37 mouse cellular contexts compared by ENCODE assay signal in genomic region chr16:55260862-55261574, GRCm38 (mm10). TPM values are rescaled to one million over a fixed set of nuclear protein-coding genes. Genes with fewer than 3 reads are reported as not detected.
DNase-seq lines count a peak whose midpoint lies in the region; ATAC-seq and TF ChIP-seq lines count a peak whose summit lies in the region.
"Had no signal": no experiment of that assay in that cellular context is flagged by ENCODE, and none has a peak within 500 bp of the region (broad histone marks: within the 10 kb centered on the region; RNA-seq: fewer than 3 reads in every experiment).

No protein-coding gene starts in this region.

- peak; percentile 76 for DNase-seq in embryonic facial prominence, embryonic 11.5 days (ENCODE audit: low spot score)
- no peak for DNase-seq in embryonic facial prominence, embryonic 10.5 days (ENCODE audit: low spot score)
- DNase-seq in Muller cell, postnatal 12 days (ENCODE audit: inconsistent ontology term), result peak; percentile 25
- peak; percentile 84 for DNase-seq in hindlimb bud, embryonic 11.5 days (ENCODE audit: extremely low spot score, low read depth, low spot score)
- DNase-seq in limb, embryonic 14.5 days (ENCODE audit: low spot score), result no peak
- no peak for DNase-seq in left cerebral cortex, adult 9 months (ENCODE audit: low spot score in 2 of 2)
- DNase-seq in cerebellum, adult 9-10 months, result no peak
- DNase-seq: adrenal gland, postnatal 14 days; cerebellum, adult 11 months; cerebellum, postnatal 10 days; forebrain, postnatal 0 days; gastrocnemius, adult 2 months; gastrocnemius, postnatal 36 days; heart, adult 18-20 months; heart, postnatal 4 days; kidney, adult 8-10 months; layer of hippocampus, adult 9-11 months; lung, postnatal 4 days; midbrain, embryonic 14.5 days; right cerebral cortex, adult 18-20 months; right cerebral cortex, postnatal 4 days; thymus, adult 18-20 months; thymus, postnatal 25 days had no signal

- no peaks in the 10 kb centered on the region for H3K9me3 ChIP-seq in embryonic facial prominence, embryonic 11.5 days (replicated peaks; ENCODE audit: control insufficient read depth, low read length)
- no peaks in the 10 kb centered on the region for H3K9me3 ChIP-seq in embryonic facial prominence, embryonic 10.5 days
- H3K9me3 ChIP-seq in limb, embryonic 14.5 days (ENCODE audit: control insufficient read depth, low read length), result no peaks in the 10 kb centered on the region
- H3K9me3 ChIP-seq: embryonic facial prominence, embryonic 15.5 days; forebrain, embryonic 12.5 days; megakaryocyte, embryonic 14.5 days; neural tube, embryonic 15.5 days had no signal

- H3K4me1 ChIP-seq in embryonic facial prominence, embryonic 11.5 days (ENCODE audit: control insufficient read depth, insufficient read depth, low read length), result no peaks in the 10 kb centered on the region
- peaks cover 22% of the 10 kb centered on the region for H3K4me1 ChIP-seq in embryonic facial prominence, embryonic 10.5 days
- H3K4me1 ChIP-seq in limb, embryonic 14.5 days (ENCODE audit: control insufficient read depth, insufficient read depth, low read length), result peaks cover 6% of the 10 kb centered on the region
- H3K4me1 ChIP-seq: embryonic facial prominence, embryonic 15.5 days; megakaryocyte, embryonic 14.5 days; neural tube, embryonic 15.5 days had no signal

- no peak overlapping the region for H3K4me3 ChIP-seq in embryonic facial prominence, embryonic 11.5 days (ENCODE audit: low read depth, low read length)
- H3K4me3 ChIP-seq in embryonic facial prominence, embryonic 10.5 days, result no peak overlapping the region
- H3K4me3 ChIP-seq in limb, embryonic 14.5 days (replicated peaks; ENCODE audit: low read length), result no peak overlapping the region
- H3K4me3 ChIP-seq: embryonic facial prominence, embryonic 15.5 days; forebrain, embryonic 12.5 days; gastrocnemius, adult 2 months; megakaryocyte, embryonic 14.5 days; neural tube, embryonic 15.5 days had no signal

- H3K9ac ChIP-seq in embryonic facial prominence, embryonic 11.5 days (replicated peaks; ENCODE audit: low read length), result no peak overlapping the region
- H3K9ac ChIP-seq in limb, embryonic 14.5 days (ENCODE audit: low read depth, low read length, severe bottlenecking), result no peak overlapping the region
- H3K9ac ChIP-seq: embryonic facial prominence, embryonic 15.5 days; forebrain, embryonic 12.5 days; forebrain, postnatal 0 days; neural tube, embryonic 15.5 days had no signal

- no peak overlapping the region for H3K4me2 ChIP-seq in embryonic facial prominence, embryonic 11.5 days (ENCODE audit: low read depth, low read length)
- no peak overlapping the region for H3K4me2 ChIP-seq in limb, embryonic 14.5 days (replicated peaks; ENCODE audit: low read depth, low read length, severe bottlenecking)
- H3K4me2 ChIP-seq: embryonic facial prominence, embryonic 15.5 days; forebrain, embryonic 12.5 days; heart, embryonic 11.5 days; liver, embryonic 11.5 days; neural tube, embryonic 15.5 days had no signal

- TF ChIP-seq POLR2A in limb, embryonic 14.5 days (IDR thresholded peaks at IDR 0.05; ENCODE audit: borderline replicate concordance, extremely low read depth, insufficient read depth, insufficient read length), result no peak

- no peaks in the 10 kb centered on the region for H3K27me3 ChIP-seq in embryonic facial prominence, embryonic 11.5 days (ENCODE audit: control insufficient read depth, insufficient read depth, low read length)
- H3K27me3 ChIP-seq in embryonic facial prominence, embryonic 10.5 days (replicated peaks; ENCODE audit: low read depth, poor library complexity, severe bottlenecking), result no peaks in the 10 kb centered on the region
- no peaks in the 10 kb centered on the region for H3K27me3 ChIP-seq in limb, embryonic 14.5 days (ENCODE audit: control insufficient read depth, insufficient read depth, low read length)
- H3K27me3 ChIP-seq: embryonic facial prominence, embryonic 15.5 days; forebrain, embryonic 12.5 days; megakaryocyte, embryonic 14.5 days; neural tube, embryonic 15.5 days had no signal

- 28% methylated on average over 7 of the region's 7 CpGs for WGBS in embryonic facial prominence, embryonic 11.5 days
- WGBS in embryonic facial prominence, embryonic 10.5 days, result 48% methylated on average over 7 of the region's 7 CpGs
- 15% methylated on average over 7 of the region's 7 CpGs for WGBS in limb, embryonic 14.5 days

- H3K36me3 ChIP-seq in embryonic facial prominence, embryonic 11.5 days (replicated peaks; ENCODE audit: control insufficient read depth, insufficient read depth, low read depth, low read length), result no peaks in the 10 kb centered on the region
- H3K36me3 ChIP-seq in embryonic facial prominence, embryonic 10.5 days (replicated peaks), result no peaks in the 10 kb centered on the region
- H3K36me3 ChIP-seq in limb, embryonic 14.5 days (ENCODE audit: control insufficient read depth, insufficient read depth, low read length), result no peaks in the 10 kb centered on the region
- H3K36me3 ChIP-seq: embryonic facial prominence, embryonic 15.5 days; forebrain, embryonic 12.5 days; neural tube, embryonic 15.5 days had no signal

- no peak for ATAC-seq in embryonic facial prominence, embryonic 11.5 days (replicated peaks; ENCODE audit: insufficient number of reproducible peaks, low FRiP score, low TSS enrichment, low read depth)
- ATAC-seq in limb, embryonic 14.5 days (ENCODE audit: low FRiP score, low read depth), result peak; percentile 41; the same call in 1 of the 2 replicates
- ATAC-seq in frontal cortex, adult (ENCODE audit: low TSS enrichment), result no peak
- ATAC-seq: forebrain, postnatal 0 days; hindbrain, embryonic 16.5 days; intestine, embryonic 16.5 days had no signal

- H3K27ac ChIP-seq in embryonic facial prominence, embryonic 11.5 days (replicated peaks; ENCODE audit: low read depth, low read length), result no peak overlapping the region
- no peak overlapping the region for H3K27ac ChIP-seq in embryonic facial prominence, embryonic 10.5 days (replicated peaks)
- no peak overlapping the region for H3K27ac ChIP-seq in limb, embryonic 14.5 days (replicated peaks; ENCODE audit: low read depth, low read length)
- H3K27ac ChIP-seq: embryonic facial prominence, embryonic 15.5 days; forebrain, embryonic 12.5 days; gastrocnemius, adult 2 months; kidney, postnatal 0 days; neural tube, embryonic 15.5 days; stomach, postnatal 0 days had no signal

RNA-seq across cellular contexts. Expression of gene Zpld1, which starts 36.8 kb away (rescaled TPM):
- 0.53 and 1.1 TPM in 2 replicates for polyA plus RNA-seq in embryonic facial prominence, embryonic 11.5 days (2014; fragmentation: Nextera tagmentation; extraction: Ambion mirVana)
- polyA plus RNA-seq in embryonic facial prominence, embryonic 10.5 days (2016; fragmentation: Nextera tagmentation; extraction: Ambion mirVana), result 0.13 and 0.34 TPM in 2 replicates
- 0.09 and 0.27 TPM in 2 replicates for polyA plus RNA-seq in limb, embryonic 14.5 days (2012; rRNA removed)
- polyA plus RNA-seq in limb, embryonic 14.5 days (2014; fragmentation: Nextera tagmentation; extraction: Ambion mirVana), result 0.17 and 0.23 TPM in 2 replicates
- polyA plus RNA-seq: heart, embryonic 16.5 days; liver, embryonic 11.5 days; liver, embryonic 16.5 days; spleen, adult 2 months had no signal

Comparison
In these comparisons a context has a peak if more than half of its experiments do, and no peak if none do; other contexts are left out.
1. DNase-seq: peak in embryonic facial prominence, embryonic 11.5 days (single experiment), Muller cell, postnatal 12 days (single experiment) and hindlimb bud, embryonic 11.5 days (single experiment); none in embryonic facial prominence, embryonic 10.5 days (single experiment), limb, embryonic 14.5 days (single experiment), left cerebral cortex, adult 9 months (0 of 2) and cerebellum, adult 9-10 months (single experiment).